In the genomic region with DNA sequence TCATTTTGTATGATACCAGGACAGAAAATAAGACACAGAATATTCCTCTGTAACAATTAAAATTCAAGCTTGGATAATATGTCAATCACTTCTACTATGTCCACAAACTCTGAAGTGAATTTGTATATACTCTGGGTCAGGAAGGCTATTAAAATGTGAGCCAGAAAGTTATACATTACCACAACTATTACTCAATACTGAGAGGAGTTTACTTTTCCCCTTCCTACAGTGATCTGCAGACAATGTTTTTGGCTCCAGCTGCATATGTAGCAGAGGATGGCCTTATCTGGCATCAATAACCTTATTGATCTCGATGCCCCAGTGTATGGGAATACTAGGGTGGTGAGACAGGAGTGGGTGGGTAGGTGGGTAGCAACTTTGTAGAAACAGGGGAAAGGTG, we compare ENCODE assay signal across 29 mouse cellular contexts.
DNase-seq lines count a peak whose midpoint lies in the region; ATAC-seq and TF ChIP-seq lines count a peak whose summit lies in the region.
"Had no signal": no experiment of that assay in that cellular context is flagged by ENCODE, and none has a peak within 500 bp of the region (broad histone marks: within the 10 kb centered on the region; RNA-seq: fewer than 3 reads in every experiment).

No protein-coding gene starts in this region.

- no peaks in the 10 kb centered on the region for H3K9me3 ChIP-seq in liver, embryonic 14.5 days (ENCODE audit: control insufficient read depth, low read length)
- H3K9me3 ChIP-seq in liver, embryonic 16.5 days (replicated peaks; ENCODE audit: control insufficient read depth, low read length): no peaks in the 10 kb centered on the region
- H3K9me3 ChIP-seq: embryonic facial prominence, embryonic 13.5 days; embryonic facial prominence, embryonic 15.5 days; forebrain, embryonic 10.5 days; forebrain, embryonic 12.5 days; G1E had no signal

- no peak for TF ChIP-seq POLR2A in liver, adult 2 months (IDR thresholded peaks at IDR 0.05; ENCODE audit: extremely low read depth, insufficient read depth, low read length)

- no peak overlapping the region for H3K4me3 ChIP-seq in liver, adult 2 months (ENCODE audit: insufficient read depth, low read depth, low read length)
- H3K4me3 ChIP-seq in liver, embryonic 14.5 days (ENCODE audit: insufficient read depth in 1 of 2, low read depth in 2 of 2, low read length in 2 of 2): no peak overlapping the region
- no peak overlapping the region for H3K4me3 ChIP-seq in liver, embryonic 16.5 days (ENCODE audit: low read depth, low read length)
- H3K4me3 ChIP-seq: embryonic facial prominence, embryonic 13.5 days; embryonic facial prominence, embryonic 15.5 days; erythroblast, embryonic 14.5 days; forebrain, embryonic 10.5 days; forebrain, embryonic 12.5 days had no signal

- H3K36me3 ChIP-seq in liver, adult 2 months (ENCODE audit: control insufficient read depth, insufficient read depth, low read length): no peaks in the 10 kb centered on the region
- H3K36me3 ChIP-seq in liver, embryonic 14.5 days (replicated peaks; ENCODE audit: control insufficient read depth, insufficient read depth, low read depth): no peaks in the 10 kb centered on the region
- H3K36me3 ChIP-seq in liver, embryonic 16.5 days (ENCODE audit: control insufficient read depth, insufficient read depth): no peaks in the 10 kb centered on the region
- H3K36me3 ChIP-seq: embryonic facial prominence, embryonic 13.5 days; embryonic facial prominence, embryonic 15.5 days; forebrain, embryonic 10.5 days; forebrain, embryonic 12.5 days; G1E had no signal

- H3K4me2 ChIP-seq in liver, embryonic 14.5 days (ENCODE audit: low read depth): no peak overlapping the region
- H3K4me2 ChIP-seq in liver, embryonic 16.5 days (ENCODE audit: low read depth, low read length): no peak overlapping the region
- H3K4me2 ChIP-seq: embryonic facial prominence, embryonic 13.5 days; embryonic facial prominence, embryonic 15.5 days; forebrain, embryonic 12.5 days had no signal

- 0 out of 2 replicates have a peak, but pooled peaks have one; percentile 13 for ATAC-seq in liver, embryonic 14.5 days (ENCODE audit: insufficient read depth)
- peak; percentile 64 for ATAC-seq in liver, embryonic 16.5 days (ENCODE audit: low read depth)
- no peak for ATAC-seq in frontal cortex, adult (ENCODE audit: low TSS enrichment)
- ATAC-seq in cerebellum, adult (ENCODE audit: insufficient number of reproducible peaks, low FRiP score, low TSS enrichment): no peak
- ATAC-seq: activated CD4-positive, CD25-positive, alpha-beta regulatory T cell, adult 4 months; CD4-positive, CD25-positive, alpha-beta regulatory T cell, adult 4 months; forebrain, embryonic 14.5 days; forebrain, embryonic 16.5 days; Patski had no signal

- H3K4me1 ChIP-seq in liver, adult 2 months (ENCODE audit: control insufficient read depth, insufficient read depth, low read length): no peaks in the 10 kb centered on the region
- no peaks in the 10 kb centered on the region for H3K4me1 ChIP-seq in liver, embryonic 14.5 days (replicated peaks; ENCODE audit: control insufficient read depth in 2 of 2, insufficient read depth in 2 of 2, low read length in 1 of 2)
- H3K4me1 ChIP-seq in liver, embryonic 16.5 days (ENCODE audit: control insufficient read depth, low read depth, low read length): no peaks in the 10 kb centered on the region
- H3K4me1 ChIP-seq: embryonic facial prominence, embryonic 13.5 days; embryonic facial prominence, embryonic 15.5 days; forebrain, embryonic 10.5 days; forebrain, embryonic 12.5 days had no signal

- TF ChIP-seq EP300 in liver, embryonic 14.5 days (IDR thresholded peaks at IDR 0.05; ENCODE audit: low read depth): no peak

- H3K27me3 ChIP-seq in liver, adult 2 months (ENCODE audit: control insufficient read depth, insufficient read depth, low read length): no peaks in the 10 kb centered on the region
- H3K27me3 ChIP-seq in liver, embryonic 14.5 days (ENCODE audit: control insufficient read depth, insufficient read depth, low read length): no peaks in the 10 kb centered on the region
- no peaks in the 10 kb centered on the region for H3K27me3 ChIP-seq in liver, embryonic 16.5 days (ENCODE audit: control insufficient read depth, insufficient read depth, low read depth, low read length)
- H3K27me3 ChIP-seq: CH12.LX; embryonic facial prominence, embryonic 13.5 days; embryonic facial prominence, embryonic 15.5 days; forebrain, embryonic 12.5 days; Patski had no signal

- no peaks in the 10 kb centered on the region for H3K79me2 ChIP-seq in liver, adult 2 months (ENCODE audit: control insufficient read depth, insufficient read depth, low read length)

- no peak overlapping the region for H3K9ac ChIP-seq in liver, adult 2 months (ENCODE audit: low read depth, low read length)
- no peak overlapping the region for H3K9ac ChIP-seq in liver, embryonic 14.5 days (replicated peaks)
- H3K9ac ChIP-seq in liver, embryonic 16.5 days (ENCODE audit: low read depth, low read length): no peak overlapping the region
- H3K9ac ChIP-seq: embryonic facial prominence, embryonic 13.5 days; embryonic facial prominence, embryonic 15.5 days; forebrain, embryonic 12.5 days had no signal

- H3K27ac ChIP-seq in liver, adult 2 months (replicated peaks; ENCODE audit: insufficient read depth, low read depth, low read length): no peak overlapping the region
- no peak overlapping the region for H3K27ac ChIP-seq in liver, embryonic 14.5 days
- no peak overlapping the region for H3K27ac ChIP-seq in liver, embryonic 16.5 days (ENCODE audit: low read length)
- H3K27ac ChIP-seq: embryonic facial prominence, embryonic 13.5 days; embryonic facial prominence, embryonic 15.5 days; forebrain, embryonic 10.5 days; forebrain, embryonic 12.5 days had no signal

- no peak for TF ChIP-seq CTCF in liver, adult 2 months (IDR thresholded peaks at IDR 0.05; ENCODE audit: low read depth, low read length)
- TF ChIP-seq CTCF in liver, embryonic 14.5 days (IDR thresholded peaks at IDR 0.05; ENCODE audit: low read depth): no peak

- peak; percentile 3 for DNase-seq in liver, adult 2 months (ENCODE audit: extremely low read depth, low read depth, low spot score)
- no peak for DNase-seq in liver
- DNase-seq in liver, embryonic 14.5 days (ENCODE audit: low read depth in 3 of 3, low spot score in 3 of 3): no peak
- DNase-seq: adrenal gland, adult 8-10 months; adrenal gland, postnatal 14 days; adrenal gland, postnatal 36 days; B cell, adult 2 months; cerebellum, adult 11 months; cerebellum, adult 18-20 months; cerebellum, adult 8-10 months; cerebellum, adult 9-11 months; cerebellum, postnatal 14 days; cerebellum, postnatal 36 days; embryo, embryonic 11 days had no signal

- 16% methylated on average over 1 of the region's 1 CpGs for WGBS in liver, adult 2 months
- 9% methylated on average over 1 of the region's 1 CpGs for WGBS in liver, embryonic 14.5 days (ENCODE audit: insufficient replicate concordance)
- 26% methylated on average over 1 of the region's 1 CpGs for WGBS in liver, embryonic 16.5 days (ENCODE audit: insufficient replicate concordance)

Comparison
In these comparisons a context has a peak if more than half of its experiments do, and no peak if none do; other contexts are left out.
1. ATAC-seq: peak in liver, embryonic 14.5 days (single experiment) and liver, embryonic 16.5 days (single experiment); none in frontal cortex, adult (single experiment) and cerebellum, adult (single experiment).